Mouse (Mus musculus) heart, adult 18-20 months (tissue): ENCODE results near the gene Sftpd. TPM values are rescaled to one million over a fixed set of nuclear protein-coding genes. Genes with fewer than 3 reads are reported as not detected.

Experiments
- total RNA-seq, 2 experiments: library from RNA; stranded (reverse); gene quantifications; 2 replicates each; pipeline ENCODE4 v1.2.3; 2021

Gene Sftpd
- total RNA-seq, 2 experiments from 2014 or later = 0.67 TPM; not detected in 1

Other genes with a start within 250 kb of the Sftpd start
- 10 to 100 TPM; 13.8 to 18.2 TPM for gene Tspan14, start 218.3 kb downstream of the Sftpd start, total RNA-seq
- 10 to 100 TPM; 33.8 to 46.0 TPM for gene Fam213a, start 171.4 kb downstream of the Sftpd start, total RNA-seq
- gene Dydc2, start 115.9 kb downstream of the Sftpd start, total RNA-seq = not detected
- not detected for gene Dydc1, start 112.2 kb downstream of the Sftpd start, total RNA-seq
- gene Mat1a, start 80.1 kb downstream of the Sftpd start, total RNA-seq = not detected
- 1 to 10 TPM in 1 of 2 experiments, not detected in 1; 6.4 TPM for gene Sftpa1, start 53.4 kb downstream of the Sftpd start, total RNA-seq
- gene Mbl1, start 33.7 kb downstream of the Sftpd start, total RNA-seq = not detected
- not detected for gene Gm2832, start 93.7 kb upstream of the Sftpd start, total RNA-seq
- not detected for gene Gm5798, start 163.5 kb upstream of the Sftpd start, total RNA-seq
- not detected for gene Gm7945, start 201.2 kb upstream of the Sftpd start, total RNA-seq
- not detected for gene Gm6482, start 223.1 kb upstream of the Sftpd start, total RNA-seq